Mouse (Mus musculus): ENCODE data around the gene Arl2bp. TPM values are rescaled to one million over a fixed set of nuclear protein-coding genes. Genes with fewer than 3 reads are reported as not detected.

The Arl2bp gene
- 53.5 and 61.0 TPM in 2 replicates for polyA plus RNA-seq (2014; fragmentation: Nextera tagmentation; extraction: Ambion mirVana)

GRCm38 (mm10) chr8:94666456-94667308 lies at the start of gene Arl2bp:
Gene Arl2bp, plus strand, starts transcription at chr8:94666600.
- peaks cover 30% of the 10 kb centered on the region for H3K36me3 ChIP-seq (ENCODE audit: control insufficient read depth, insufficient read depth, low read length)
- peak within 1 kb of the TSS; percentile 71 for H3K4me3 ChIP-seq (ENCODE audit: low read depth, low read length)
- peak; percentile 93 for DNase-seq (ENCODE audit: low spot score)
- under 1% methylated on average over 72 of the region's 74 CpGs for WGBS
- H3K27me3 ChIP-seq (replicated peaks; ENCODE audit: control insufficient read depth, insufficient read depth, low read length) = no peaks in the 10 kb centered on the region
- H3K4me2 ChIP-seq (ENCODE audit: low read length) = peak within 1 kb of the TSS; percentile 66
- H3K27ac ChIP-seq (ENCODE audit: low read depth) = peak within 1 kb of the TSS; percentile 80
- no peaks in the 10 kb centered on the region for H3K9me3 ChIP-seq (ENCODE audit: control insufficient read depth, low read length)
- ATAC-seq (replicated peaks; ENCODE audit: low FRiP score, low TSS enrichment, low read depth) = peak; percentile 99
- peaks cover 14% of the 10 kb centered on the region for H3K4me1 ChIP-seq (replicated peaks; ENCODE audit: control insufficient read depth, insufficient read depth, low read length)
- peak within 1 kb of the TSS; percentile 95 for H3K9ac ChIP-seq (ENCODE audit: low read length)

GRCm38 (mm10) chr8:94624885-94625284 lies 41.5 kb upstream of the Arl2bp start:
- Histone ChIP-seq H3K4me1 (replicated peaks; ENCODE audit: control insufficient read depth, insufficient read depth, low read length) (no peaks in the 10 kb centered on the region), H3K9ac (ENCODE audit: low read length) (no peak overlapping the region), H3K27ac (ENCODE audit: low read depth) (no peak overlapping the region), H3K36me3 (ENCODE audit: control insufficient read depth, insufficient read depth, low read length) (peaks cover 30% of the 10 kb centered on the region), H3K4me3 (ENCODE audit: low read depth, low read length) (no peak overlapping the region), H3K27me3 (replicated peaks; ENCODE audit: control insufficient read depth, insufficient read depth, low read length) (no peaks in the 10 kb centered on the region), H3K9me3 (ENCODE audit: control insufficient read depth, low read length) (no peaks in the 10 kb centered on the region), H3K4me2 (ENCODE audit: low read length) (no peak overlapping the region)
- no peak for ATAC-seq (replicated peaks; ENCODE audit: low FRiP score, low TSS enrichment, low read depth)
- no peak for DNase-seq (ENCODE audit: low spot score)
- WGBS = 100% methylated on average over 1 of the region's 1 CpGs

- Histone ChIP-seq H3K27me3 (replicated peaks; ENCODE audit: control insufficient read depth, insufficient read depth, low read length) (no peaks in the 10 kb centered on the region), H3K9me3 (ENCODE audit: control insufficient read depth, low read length) (no peaks in the 10 kb centered on the region), H3K4me1 (replicated peaks; ENCODE audit: control insufficient read depth, insufficient read depth, low read length) (no peaks in the 10 kb centered on the region), H3K36me3 (ENCODE audit: control insufficient read depth, insufficient read depth, low read length) (peaks cover 86% of the 10 kb centered on the region), H3K27ac (ENCODE audit: low read depth) (no peak overlapping the region), H3K4me2 (ENCODE audit: low read length) (no peak overlapping the region), H3K9ac (ENCODE audit: low read length) (no peak overlapping the region), H3K4me3 (ENCODE audit: low read depth, low read length) (no peak overlapping the region)
- DNase-seq (ENCODE audit: low spot score) (no peak), ATAC-seq (replicated peaks; ENCODE audit: low FRiP score, low TSS enrichment, low read depth) (no peak)
- 75% methylated on average over 2 of the region's 2 CpGs for WGBS
These were observed 32.7 kb upstream of the Arl2bp start for GRCm38 (mm10) chr8:94633564-94634194.

- no peaks in the 10 kb centered on the region for H3K4me1 ChIP-seq (replicated peaks; ENCODE audit: control insufficient read depth, insufficient read depth, low read length)
- H3K27ac ChIP-seq (ENCODE audit: low read depth) = no peak overlapping the region
- peaks cover 85% of the 10 kb centered on the region for H3K36me3 ChIP-seq (ENCODE audit: control insufficient read depth, insufficient read depth, low read length)
- DNase-seq (ENCODE audit: low spot score) (no peak), ATAC-seq (replicated peaks; ENCODE audit: low FRiP score, low TSS enrichment, low read depth) (no peak)
- no peak overlapping the region for H3K9ac ChIP-seq (ENCODE audit: low read length)
- no peak overlapping the region for H3K4me3 ChIP-seq (ENCODE audit: low read depth, low read length)
- no peaks in the 10 kb centered on the region for H3K9me3 ChIP-seq (ENCODE audit: control insufficient read depth, low read length)
- no peaks in the 10 kb centered on the region for H3K27me3 ChIP-seq (replicated peaks; ENCODE audit: control insufficient read depth, insufficient read depth, low read length)
- H3K4me2 ChIP-seq (ENCODE audit: low read length) = no peak overlapping the region
These were observed 32.2 kb upstream of the Arl2bp start for GRCm38 (mm10) chr8:94634211-94634610.

- DNase-seq (ENCODE audit: low spot score) (no peak), ATAC-seq (replicated peaks; ENCODE audit: low FRiP score, low TSS enrichment, low read depth) (no peak)
- no peaks in the 10 kb centered on the region for H3K4me1 ChIP-seq (replicated peaks; ENCODE audit: control insufficient read depth, insufficient read depth, low read length)
- no peak overlapping the region for H3K9ac ChIP-seq (ENCODE audit: low read length)
- no peaks in the 10 kb centered on the region for H3K27me3 ChIP-seq (replicated peaks; ENCODE audit: control insufficient read depth, insufficient read depth, low read length)
- H3K36me3 ChIP-seq (ENCODE audit: control insufficient read depth, insufficient read depth, low read length) = peaks cover 87% of the 10 kb centered on the region
- no peak overlapping the region for H3K4me2 ChIP-seq (ENCODE audit: low read length)
- H3K27ac ChIP-seq (ENCODE audit: low read depth) = no peak overlapping the region
- no peak overlapping the region for H3K4me3 ChIP-seq (ENCODE audit: low read depth, low read length)
- H3K9me3 ChIP-seq (ENCODE audit: control insufficient read depth, low read length) = no peaks in the 10 kb centered on the region
- 96% methylated on average over 2 of the region's 2 CpGs for WGBS
These were observed 25.2 kb upstream of the Arl2bp start for GRCm38 (mm10) chr8:94641183-94641582.

GRCm38 (mm10) chr8:94641938-94642337 lies 24.5 kb upstream of the Arl2bp start:
- no peak for ATAC-seq (replicated peaks; ENCODE audit: low FRiP score, low TSS enrichment, low read depth)
- Histone ChIP-seq H3K27ac (ENCODE audit: low read depth) (no peak overlapping the region), H3K4me3 (ENCODE audit: low read depth, low read length) (no peak overlapping the region), H3K9me3 (ENCODE audit: control insufficient read depth, low read length) (no peaks in the 10 kb centered on the region), H3K36me3 (ENCODE audit: control insufficient read depth, insufficient read depth, low read length) (peaks cover 87% of the 10 kb centered on the region), H3K27me3 (replicated peaks; ENCODE audit: control insufficient read depth, insufficient read depth, low read length) (no peaks in the 10 kb centered on the region), H3K4me2 (ENCODE audit: low read length) (no peak overlapping the region), H3K9ac (ENCODE audit: low read length) (no peak overlapping the region), H3K4me1 (replicated peaks; ENCODE audit: control insufficient read depth, insufficient read depth, low read length) (no peaks in the 10 kb centered on the region)
- WGBS = 89% methylated on average over 3 of the region's 3 CpGs
- DNase-seq (ENCODE audit: low spot score) = no peak

- Histone ChIP-seq H3K4me3 (ENCODE audit: low read depth, low read length) (no peak overlapping the region), H3K9ac (ENCODE audit: low read length) (no peak overlapping the region), H3K9me3 (ENCODE audit: control insufficient read depth, low read length) (no peaks in the 10 kb centered on the region), H3K27me3 (replicated peaks; ENCODE audit: control insufficient read depth, insufficient read depth, low read length) (no peaks in the 10 kb centered on the region), H3K27ac (ENCODE audit: low read depth) (no peak overlapping the region), H3K36me3 (ENCODE audit: control insufficient read depth, insufficient read depth, low read length) (peaks cover 80% of the 10 kb centered on the region), H3K4me1 (replicated peaks; ENCODE audit: control insufficient read depth, insufficient read depth, low read length) (no peaks in the 10 kb centered on the region), H3K4me2 (ENCODE audit: low read length) (no peak overlapping the region)
- 49% methylated on average over 1 of the region's 1 CpGs for WGBS
- no peak for DNase-seq (ENCODE audit: low spot score)
- ATAC-seq (replicated peaks; ENCODE audit: low FRiP score, low TSS enrichment, low read depth) = no peak
These were observed 21.2 kb upstream of the Arl2bp start for GRCm38 (mm10) chr8:94645202-94645601.

GRCm38 (mm10) chr8:94646165-94646564 lies 20.2 kb upstream of the Arl2bp start:
- Histone ChIP-seq H3K4me3 (ENCODE audit: low read depth, low read length) (no peak overlapping the region), H3K9me3 (ENCODE audit: control insufficient read depth, low read length) (no peaks in the 10 kb centered on the region), H3K9ac (ENCODE audit: low read length) (no peak overlapping the region), H3K36me3 (ENCODE audit: control insufficient read depth, insufficient read depth, low read length) (peaks cover 76% of the 10 kb centered on the region), H3K4me1 (replicated peaks; ENCODE audit: control insufficient read depth, insufficient read depth, low read length) (no peaks in the 10 kb centered on the region), H3K4me2 (ENCODE audit: low read length) (no peak overlapping the region), H3K27me3 (replicated peaks; ENCODE audit: control insufficient read depth, insufficient read depth, low read length) (no peaks in the 10 kb centered on the region), H3K27ac (ENCODE audit: low read depth) (no peak overlapping the region)
- ATAC-seq (replicated peaks; ENCODE audit: low FRiP score, low TSS enrichment, low read depth) = no peak
- no peak for DNase-seq (ENCODE audit: low spot score)
- 89% methylated on average over 3 of the region's 3 CpGs for WGBS
